Mouse (Mus musculus) testis, postnatal 14 days (tissue): Measurements from ENCODE around the gene Lrba.

Experiments
- DNase-seq: peaks from one replicate; pipeline ENCODE4 v3.0.0; 2021; ENCODE audit warnings: low spot score

The Lrba gene

DNA sequence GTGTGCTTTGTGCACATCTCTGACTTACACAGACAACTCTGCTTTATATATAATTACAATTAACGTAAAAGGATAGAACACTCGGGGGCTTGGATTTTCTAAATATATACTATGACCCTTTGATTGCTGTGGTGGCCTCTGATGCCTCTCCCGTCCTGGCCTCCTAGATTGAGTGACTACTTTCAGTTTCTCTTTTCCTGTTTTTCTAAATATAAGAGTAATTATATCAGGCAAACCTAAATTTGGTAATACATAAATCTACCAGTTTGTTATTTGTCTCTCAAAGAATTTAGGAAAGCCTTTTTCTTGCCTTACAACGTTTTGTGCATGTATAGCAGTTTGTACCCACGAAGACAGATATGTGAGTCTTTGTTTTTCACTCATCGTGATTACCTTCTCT lies 534.2 kb downstream of the Lrba start:
- DNase-seq: no peak

DNA sequence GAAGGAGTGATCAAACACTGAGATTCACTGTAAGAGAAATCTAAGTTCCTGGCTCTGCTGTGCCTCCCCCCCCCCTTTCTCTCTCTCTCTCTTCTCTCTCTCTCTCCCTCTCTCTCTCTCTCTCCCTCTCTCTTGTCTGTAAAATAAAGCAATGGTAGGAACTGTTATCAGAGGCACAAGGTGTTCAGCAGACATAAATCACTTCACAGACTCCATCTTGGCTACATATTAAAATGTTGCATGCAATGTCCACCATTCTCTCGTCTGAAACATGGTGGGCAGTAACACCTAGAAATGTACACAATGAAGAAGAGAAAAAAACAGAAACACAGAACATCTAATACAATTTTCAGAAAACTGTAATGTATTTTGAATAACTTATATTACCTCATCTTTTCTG lies 534.9 kb downstream of the Lrba start:
- DNase-seq: no peak

GRCm38 (mm10) chr3:86759834-86760233 lies 535.4 kb downstream of the Lrba start:
- no peak for DNase-seq

DNA sequence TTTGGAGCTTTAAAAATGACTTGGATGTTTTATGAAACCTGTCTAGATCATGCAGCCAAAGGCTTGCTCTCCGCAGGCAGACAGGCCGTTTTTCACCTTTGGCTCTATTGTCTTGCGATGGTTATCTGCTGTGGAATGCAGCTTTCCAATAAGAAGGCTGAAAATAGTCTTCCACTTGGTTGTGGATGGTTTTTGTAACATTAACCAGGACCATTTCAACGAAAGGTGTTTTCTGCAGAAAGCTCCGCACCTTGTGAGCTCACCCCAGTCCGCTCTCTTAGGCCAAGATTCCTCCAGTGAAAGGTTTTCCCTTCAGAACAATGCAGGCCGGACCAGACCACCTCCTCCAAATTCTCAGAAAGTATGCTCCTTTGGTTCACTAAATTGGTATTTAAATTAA lies 536.0 kb downstream of the Lrba start:
- DNase-seq: no peak

GRCm38 (mm10) chr3:86761095-86762035 lies 536.9 kb downstream of the Lrba start:
- no peak for DNase-seq

- DNase-seq: no peak
These were observed 537.5 kb downstream of the Lrba start for GRCm38 (mm10) chr3:86762036-86762415.

DNA sequence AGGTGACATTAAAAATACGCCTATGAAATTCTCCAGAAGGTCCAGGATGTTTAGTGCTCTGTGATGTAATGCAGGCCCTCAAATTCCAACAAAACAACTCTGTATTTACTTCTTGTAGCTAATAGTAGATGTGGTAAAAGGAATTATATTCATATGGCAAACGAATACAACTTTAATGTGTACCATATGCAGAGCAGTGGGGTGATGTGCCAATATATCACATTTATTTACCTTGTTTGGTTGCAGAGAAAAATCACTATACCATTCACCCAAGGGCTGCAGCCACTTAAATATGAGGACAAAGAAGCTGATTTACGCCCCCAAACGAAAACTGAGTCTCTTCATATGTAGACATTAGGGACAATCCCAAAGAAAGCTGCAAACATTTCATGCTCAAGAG lies 538.0 kb downstream of the Lrba start:
- DNase-seq: no peak

- no peak for DNase-seq
These were observed 544.1 kb downstream of the Lrba start for GRCm38 (mm10) chr3:86768553-86768952.

DNA sequence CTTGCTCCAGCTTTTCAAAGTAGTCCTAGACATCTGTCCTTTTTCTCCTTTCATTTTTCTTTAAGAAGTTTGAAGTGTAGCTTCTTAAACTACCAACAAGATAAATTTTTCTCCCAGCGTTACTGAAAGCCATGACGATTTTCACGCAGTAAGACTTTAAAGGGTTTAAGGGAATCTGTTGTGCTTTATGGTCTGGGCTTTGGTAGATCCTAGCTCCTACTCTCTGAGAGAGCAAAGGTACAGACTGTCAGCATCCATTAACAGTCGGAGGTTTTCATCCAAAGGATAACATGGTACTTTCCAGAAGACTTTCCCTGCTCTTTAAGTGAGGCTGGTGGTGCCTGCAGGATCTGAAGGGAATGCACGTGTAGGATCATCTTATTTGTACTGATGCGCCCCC lies 544.5 kb downstream of the Lrba start:
- DNase-seq: no peak

- no peak for DNase-seq
These were observed 550.3 kb downstream of the Lrba start for GRCm38 (mm10) chr3:86774566-86775443.

GRCm38 (mm10) chr3:86775444-86775828 lies 551.0 kb downstream of the Lrba start:
- DNase-seq: no peak

- DNase-seq: no peak
These were observed 555.2 kb downstream of the Lrba start for GRCm38 (mm10) chr3:86779704-86780103.

DNA sequence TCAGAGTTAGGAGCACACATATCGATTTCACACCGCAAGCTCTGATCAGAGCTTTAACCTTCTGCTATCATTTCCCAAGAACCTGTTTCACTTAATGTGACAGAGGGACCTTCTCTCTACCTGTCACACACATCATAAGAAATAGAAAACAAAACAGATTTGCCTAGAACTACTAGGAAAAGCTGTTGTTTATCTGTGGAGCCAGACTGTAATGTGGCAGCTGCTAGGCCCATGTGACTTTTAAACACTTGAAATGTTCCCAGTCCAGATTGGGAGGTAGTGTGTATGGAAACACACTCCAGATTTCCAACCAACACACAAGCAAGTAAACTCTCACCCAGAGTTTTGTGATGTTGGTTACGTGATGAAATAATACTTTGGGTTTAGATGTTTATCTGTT lies 559.6 kb downstream of the Lrba start:
- no peak for DNase-seq

DNA sequence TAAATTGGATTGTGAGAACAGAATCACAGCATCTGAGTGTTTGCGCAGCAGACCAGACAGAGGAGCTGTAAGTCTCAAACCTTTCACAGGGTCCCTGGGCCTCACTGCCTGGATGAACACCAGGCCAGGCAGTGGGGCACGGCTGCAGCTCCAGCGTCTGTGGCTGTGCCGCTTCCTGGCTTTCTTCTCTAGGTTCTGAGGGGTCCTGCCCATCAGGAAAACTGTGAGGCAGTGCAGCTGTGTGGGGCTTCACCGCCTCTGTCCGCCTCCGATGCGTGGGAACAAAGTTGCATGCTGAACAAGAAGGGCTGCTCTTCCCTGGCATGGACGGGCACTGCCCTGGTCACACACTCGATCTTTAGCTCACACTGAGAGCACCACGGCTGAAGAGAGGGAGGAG lies 560.5 kb downstream of the Lrba start:
- no peak for DNase-seq

GRCm38 (mm10) chr3:86786280-86786679 lies 561.8 kb downstream of the Lrba start:
- DNase-seq: no peak

- DNase-seq: no peak
These were observed 562.4 kb downstream of the Lrba start for GRCm38 (mm10) chr3:86786845-86787351.

DNA sequence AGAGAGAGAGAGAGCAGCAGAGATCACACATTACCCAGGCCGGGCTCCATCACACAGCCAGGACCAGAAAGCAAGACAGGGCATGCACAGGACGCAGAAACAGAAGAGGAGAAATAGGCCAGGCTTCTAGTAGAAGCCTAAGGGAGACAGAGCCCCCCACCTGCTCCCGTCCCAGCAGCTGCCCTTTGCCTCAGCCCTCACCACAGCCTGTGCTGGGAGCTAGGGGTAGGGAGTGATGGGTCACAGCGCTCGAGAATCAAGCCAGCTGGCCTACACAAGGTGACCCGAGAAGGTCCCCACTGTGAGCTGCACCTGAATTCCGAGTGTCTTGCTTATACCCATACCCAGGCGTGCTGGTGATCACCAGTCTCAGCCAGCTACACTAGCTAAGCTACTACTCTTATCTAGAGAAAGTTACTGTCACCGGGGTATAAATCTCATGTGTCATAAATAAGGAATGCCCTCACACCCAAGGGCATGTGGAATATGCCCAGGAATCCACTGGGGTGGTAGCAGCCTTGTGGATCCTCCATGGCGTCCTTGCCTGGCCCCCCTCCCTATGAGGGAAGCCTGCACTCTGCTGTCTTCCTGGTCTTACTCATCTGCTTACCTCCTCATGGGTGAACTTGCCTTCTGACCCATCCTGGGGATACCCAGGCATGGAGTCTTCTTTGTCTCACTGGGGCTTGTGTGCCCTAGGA lies 563.1 kb downstream of the Lrba start:
- DNase-seq: no peak

- DNase-seq: no peak
These were observed 564.2 kb downstream of the Lrba start for GRCm38 (mm10) chr3:86788711-86789110.

- no peak for DNase-seq
These were observed 565.3 kb downstream of the Lrba start for GRCm38 (mm10) chr3:86789752-86790151.

DNA sequence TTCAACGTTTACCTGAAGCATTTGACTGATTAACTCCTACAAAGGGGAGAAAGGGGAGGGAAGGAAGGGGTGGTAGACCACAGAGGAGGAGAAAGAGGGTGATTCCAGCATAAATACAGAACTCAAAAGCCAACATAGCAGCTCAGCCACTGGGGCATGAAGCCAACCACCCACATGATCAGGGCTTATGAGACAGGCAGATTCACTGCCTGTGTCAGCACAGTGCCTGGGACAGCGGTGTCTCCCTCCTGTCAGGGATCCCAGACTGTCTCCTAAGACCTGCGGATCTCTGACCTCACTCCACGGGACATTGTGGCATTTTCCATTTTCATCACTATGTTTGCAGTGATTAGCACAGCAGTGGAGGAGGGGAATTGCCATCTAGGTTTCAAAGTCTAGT lies 568.8 kb downstream of the Lrba start:
- DNase-seq: no peak

DNA sequence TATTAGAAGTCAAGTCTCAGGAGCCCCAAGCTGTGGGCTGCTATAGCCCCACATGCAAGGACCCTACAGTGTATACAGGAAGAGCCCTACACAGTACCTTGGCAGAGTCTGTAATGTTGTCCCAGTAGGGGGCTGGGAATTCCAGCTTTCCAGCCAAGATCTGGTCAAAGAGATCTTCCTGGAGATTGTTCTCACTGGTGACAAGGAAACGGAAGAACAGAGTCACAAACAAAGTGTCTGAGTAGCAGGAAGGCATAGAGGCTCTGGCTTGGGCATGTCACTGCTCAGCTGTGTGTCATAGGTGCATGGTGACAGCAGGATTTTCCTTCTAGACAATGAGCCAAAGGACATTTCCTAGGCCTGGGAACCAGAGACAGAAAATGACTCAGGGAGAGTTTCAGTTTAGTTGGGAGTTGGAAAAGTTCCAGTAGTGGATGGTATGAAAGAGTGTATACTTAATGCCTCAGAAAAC lies 569.3 kb downstream of the Lrba start:
- DNase-seq: no peak

- no peak for DNase-seq
These were observed 572.2 kb downstream of the Lrba start for GRCm38 (mm10) chr3:86796716-86797115.
